In genomic region chr10:68248281-68249015, GRCm38 (mm10) we compare ENCODE assay signal across 9 mouse cellular contexts. TPM values are rescaled to one million over a fixed set of nuclear protein-coding genes. Genes with fewer than 3 reads are reported as not detected.
A peak's percentile ranks its signal among the peaks of the same experiment; 100 is the strongest.
DNase-seq lines count a peak whose midpoint lies in the region; ATAC-seq and TF ChIP-seq lines count a peak whose summit lies in the region.
"Had no signal": no experiment of that assay in that cellular context is flagged by ENCODE, and none has a peak within 500 bp of the region (broad histone marks: within the 10 kb centered on the region; RNA-seq: fewer than 3 reads in every experiment).

No protein-coding gene starts in this region.

- intact Hi-C loops in left cerebral cortex, postnatal 25 days (cut with DNase I) = no loop called here

- peak overlapping the region; percentile 82 for H3K27ac ChIP-seq in kidney, embryonic 16.5 days (ENCODE audit: low read length)
- peak overlapping the region; percentile 73 for H3K27ac ChIP-seq in CH12.LX (ENCODE audit: insufficient read depth, low read depth)
- H3K27ac ChIP-seq: neural tube, embryonic 12.5 days had no signal

- in situ Hi-C loops in CH12.LX (cut with MboI; ENCODE audit: low pct_ligation_motif_present, low pct_unique_long_range_greater_than_20kb, low sequenced_read_pairs) = no loop called here

- no peak for DNase-seq in kidney, adult 9 months
- DNase-seq in CH12.LX (ENCODE audit: extremely low read depth) = no peak
- DNase-seq in kidney, postnatal 14 days = peak; percentile 40
- no peak for DNase-seq in left cerebral cortex, postnatal 25 days (ENCODE audit: low spot score in 2 of 2)
- DNase-seq in spleen, postnatal 14 days (ENCODE audit: low spot score in 2 of 2) = no peak
- DNase-seq: gastrocnemius, postnatal 10 days had no signal

- H3K4me3 ChIP-seq in kidney, embryonic 16.5 days (ENCODE audit: low read length) = no peak overlapping the region
- no peak overlapping the region for H3K4me3 ChIP-seq in C2C12 (ENCODE audit: insufficient read depth, poor library complexity, severe bottlenecking)
- H3K4me3 ChIP-seq in CH12.LX (replicated peaks in 1 of 3; ENCODE audit: low read depth in 2 of 3, low read length in 2 of 3, poor library complexity in 1 of 3) = no peak overlapping the region
- H3K4me3 ChIP-seq: neural tube, embryonic 12.5 days had no signal

- ATAC-seq in kidney, embryonic 16.5 days (ENCODE audit: low FRiP score, low TSS enrichment) = peak; percentile 63; the same call in 1 of the 2 replicates

- dilution Hi-C loops in CH12.LX (cut with MboI; ENCODE audit: extremely low pct_ligation_motif_present, extremely low pct_unique_long_range_greater_than_20kb, low sequenced_read_pairs) = no loop called here

- TF ChIP-seq EP300 in CH12.LX (IDR thresholded peaks at IDR 0.05; ENCODE audit: low read length) = peak; percentile 40; the same call in 1 of the 2 replicates

- H3K79me2 ChIP-seq in C2C12 (ENCODE audit: control insufficient read depth, insufficient read depth) (peaks cover 48% of the 10 kb centered on the region), CH12.LX (replicated peaks; ENCODE audit: control insufficient read depth, extremely low read depth, insufficient read depth, poor library complexity, severe bottlenecking) (peaks cover 3% of the 10 kb centered on the region)

- no peak for TF ChIP-seq POLR2A in CH12.LX (IDR thresholded peaks at IDR 0.05; ENCODE audit: low read depth, low read length)

- no peaks in the 10 kb centered on the region for H3K27me3 ChIP-seq in kidney, embryonic 16.5 days (ENCODE audit: insufficient read depth, low read length)
- no peaks in the 10 kb centered on the region for H3K27me3 ChIP-seq in C2C12 (ENCODE audit: control insufficient read depth, insufficient read depth, insufficient read length)
- H3K27me3 ChIP-seq in CH12.LX (replicated peaks) = no peaks in the 10 kb centered on the region
- H3K27me3 ChIP-seq: neural tube, embryonic 12.5 days had no signal

- 24% methylated on average over 9 of the region's 9 CpGs for WGBS in kidney, embryonic 16.5 days

- no peak overlapping the region for H3K4me2 ChIP-seq in kidney, embryonic 16.5 days (replicated peaks; ENCODE audit: low read depth, low read length)
- peak overlapping the region; percentile 34; the same call in 1 of the 2 replicates for H3K4me2 ChIP-seq in CH12.LX (ENCODE audit: insufficient read depth, low read depth, poor library complexity, severe bottlenecking)
- H3K4me2 ChIP-seq: neural tube, embryonic 12.5 days had no signal

- no peak overlapping the region for H3ac ChIP-seq in C2C12 (ENCODE audit: control insufficient read depth, insufficient read length, low read depth)

- H3K9me3 ChIP-seq in kidney, embryonic 16.5 days (ENCODE audit: low read length) = no peaks in the 10 kb centered on the region
- no peaks in the 10 kb centered on the region for H3K9me3 ChIP-seq in CH12.LX (replicated peaks; ENCODE audit: low read length)
- H3K9me3 ChIP-seq: neural tube, embryonic 12.5 days had no signal

- peaks cover 33% of the 10 kb centered on the region for H3K4me1 ChIP-seq in kidney, embryonic 16.5 days (ENCODE audit: insufficient read depth, low read length)
- peaks cover 13 to 60% of the 10 kb centered on the region in 2 experiments; a peak in 3 of 4 replicates for H3K4me1 ChIP-seq in CH12.LX (ENCODE audit: control insufficient read depth in 1 of 2, insufficient read depth in 2 of 2)
- H3K4me1 ChIP-seq: neural tube, embryonic 12.5 days had no signal

- no peak for TF ChIP-seq RAD21 in CH12.LX (IDR thresholded peaks at IDR 0.05; ENCODE audit: low read depth, low read length)

- peaks cover 6% of the 10 kb centered on the region; the same call in 1 of the 2 replicates for H3K36me3 ChIP-seq in kidney, embryonic 16.5 days (ENCODE audit: insufficient read depth, low read length)
- H3K36me3 ChIP-seq in C2C12 (ENCODE audit: control insufficient read depth, insufficient read depth) (peaks cover 17% of the 10 kb centered on the region), CH12.LX (replicated peaks in 1 of 2; ENCODE audit: control insufficient read depth in 1 of 2, insufficient read depth in 1 of 2, low read length in 1 of 2) (no peaks in the 10 kb centered on the region)
- H3K36me3 ChIP-seq: neural tube, embryonic 12.5 days had no signal

- 0 out of 2 replicates have a peak overlapping the region, but pooled peaks have one; percentile 35 for H3K9ac ChIP-seq in kidney, embryonic 16.5 days (replicated peaks; ENCODE audit: low read length)
- peak overlapping the region; percentile 84 for H3K9ac ChIP-seq in CH12.LX (ENCODE audit: insufficient read depth, low read depth)
- H3K9ac ChIP-seq: neural tube, embryonic 12.5 days had no signal

- TF ChIP-seq CTCF in C2C12 (IDR thresholded peaks at IDR 0.05; ENCODE audit: control insufficient read depth, insufficient read depth, insufficient read length) (no peak), CH12.LX (conservative IDR thresholded peaks at IDR 0.05 in 1 of 2, IDR thresholded peaks at IDR 0.05 in 1 of 2; ENCODE audit: low read depth in 2 of 2, low read length in 2 of 2) (no peak)

- peaks cover 15% of the 10 kb centered on the region for H3K79me3 ChIP-seq in C2C12 (ENCODE audit: low read depth)

TF ChIP-seq in C2C12, 6 proteins besides CTCF, POLR2A, EP300 and RAD21:
- peak; percentile 39 for TF ChIP-seq MYOD1 (IDR thresholded peaks at IDR 0.05; ENCODE audit: control insufficient read depth, insufficient read length, low read depth)
- peak; percentile 61 for TF ChIP-seq FOSL1 (IDR thresholded peaks at IDR 0.05; ENCODE audit: insufficient read depth, low read length, poor library complexity, severe bottlenecking)
- peak; percentile 64 for TF ChIP-seq CEBPB (IDR thresholded peaks at IDR 0.05; ENCODE audit: low read depth)
- peak; percentile 91 for TF ChIP-seq USF1 (IDR thresholded peaks at IDR 0.05; ENCODE audit: low read depth)
- TF ChIP-seq MAX (IDR thresholded peaks at IDR 0.05) = peak; percentile 95
- no peak for TF ChIP-seq MYOG (IDR thresholded peaks at IDR 0.05; ENCODE audit: control insufficient read depth, extremely low read depth, insufficient read length)
TF ChIP-seq in C2C12: peak in this region for 5.

TF ChIP-seq in CH12.LX, 34 proteins besides CTCF, POLR2A, EP300 and RAD21:
- TF ChIP-seq ZMIZ1 (IDR thresholded peaks at IDR 0.05; ENCODE audit: low read depth, low read length) (no peak), SIN3A (IDR thresholded peaks at IDR 0.05; ENCODE audit: low read length) (peak; percentile 65; the same call in 1 of the 2 replicates), USF2 (conservative IDR thresholded peaks at IDR 0.05; ENCODE audit: low read depth, low read length) (0 out of 2 replicates have a peak, but pooled peaks have one; percentile 7), MAFK (IDR thresholded peaks at IDR 0.05; ENCODE audit: insufficient replicate concordance, low read length) (no peak), USF1 (IDR thresholded peaks at IDR 0.05; ENCODE audit: low read depth, low read length) (peak; percentile 30; the same call in 1 of the 2 replicates), MXI1 (IDR thresholded peaks at IDR 0.05; ENCODE audit: low read depth, low read length) (peak; percentile 81; the same call in 1 of the 2 replicates), PAX5 (IDR thresholded peaks at IDR 0.05; ENCODE audit: low read length) (no peak), TCF12 (IDR thresholded peaks at IDR 0.05; ENCODE audit: low read depth, low read length) (no peak), MAX (IDR thresholded peaks at IDR 0.05; ENCODE audit: low read length) (peak; percentile 92), SMC3 (IDR thresholded peaks at IDR 0.05; ENCODE audit: low read depth, low read length) (no peak), TBP (conservative IDR thresholded peaks at IDR 0.05; ENCODE audit: low read depth, low read length) (peak; percentile 27; the same call in 1 of the 2 replicates), RCOR1 (conservative IDR thresholded peaks at IDR 0.05; ENCODE audit: low read depth, low read length) (no peak), CHD2 (IDR thresholded peaks at IDR 0.05; ENCODE audit: low read length) (0 out of 2 replicates have a peak, but pooled peaks have one; percentile 24), ELF1 (IDR thresholded peaks at IDR 0.05; ENCODE audit: low read depth, low read length) (no peak), NRF1 (IDR thresholded peaks at IDR 0.05; ENCODE audit: low read depth, low read length) (no peak), ETS1 (conservative IDR thresholded peaks at IDR 0.05; ENCODE audit: low read depth, low read length) (peak; percentile 27; the same call in 1 of the 2 replicates), UBTF (IDR thresholded peaks at IDR 0.05; ENCODE audit: low read depth, low read length) (no peak), MEF2A (IDR thresholded peaks at IDR 0.05; ENCODE audit: borderline replicate concordance, low read depth, low read length) (no peak), BHLHE40 (IDR thresholded peaks at IDR 0.05; ENCODE audit: low read depth, low read length) (peak; percentile 57), IRF4 (IDR thresholded peaks at IDR 0.05; ENCODE audit: low read depth, low read length) (peak; percentile 51; the same call in 1 of the 2 replicates), CHD1 (IDR thresholded peaks at IDR 0.05; ENCODE audit: low read depth, low read length) (peak; percentile 93), MAZ (IDR thresholded peaks at IDR 0.05; ENCODE audit: low read depth, low read length) (no peak), GABPA (IDR thresholded peaks at IDR 0.05; ENCODE audit: insufficient replicate concordance, low read depth, low read length) (no peak), MYC (IDR thresholded peaks at IDR 0.05; ENCODE audit: low read depth, low read length) (peak; percentile 89), E2F4 (IDR thresholded peaks at IDR 0.05; ENCODE audit: insufficient replicate concordance, low read depth, low read length) (no peak), ZC3H11A (IDR thresholded peaks at IDR 0.05; ENCODE audit: low read depth, low read length) (no peak)

RNA-seq across cellular contexts. Expression of gene Arid5b, which starts 30.1 kb away (rescaled TPM):
- polyA plus RNA-seq in kidney, embryonic 16.5 days (2015; fragmentation: Nextera tagmentation; extraction: Ambion mirVana) = 34.0 and 41.4 TPM in 2 replicates
- polyA plus RNA-seq in C2C12 (2012; fragmentation: generic; extraction: Trizol) (6.0 TPM), CH12.LX (2012; ENCODE audit: insufficient read length, low read depth) (2.0 and 2.6 TPM in 2 replicates)
- total RNA-seq in CH12.LX (2012; rRNA removed) (1.2 and 1.8 TPM in 2 replicates), CH12.LX (2014; rRNA removed) (1.1 and 1.3 TPM in 2 replicates)
- 10 to 100 TPM; 27.8 to 29.7 TPM for total RNA-seq in left cerebral cortex, postnatal 25 days (2021)
